28 mouse cellular contexts compared by ENCODE assay signal in genomic region chr15:26338343-26338742, GRCm38 (mm10). TPM values are rescaled to one million over a fixed set of nuclear protein-coding genes. Genes with fewer than 3 reads are reported as not detected.
A peak's percentile ranks its signal among the peaks of the same experiment; 100 is the strongest.
DNase-seq lines count a peak whose midpoint lies in the region; ATAC-seq lines count a peak whose summit lies in the region.
"Had no signal": no experiment of that assay in that cellular context is flagged by ENCODE, and none has a peak within 500 bp of the region (broad histone marks: within the 10 kb centered on the region; RNA-seq: fewer than 3 reads in every experiment).

No protein-coding gene starts in this region.

- no peak overlapping the region for H3K27ac ChIP-seq in forebrain, embryonic 15.5 days (replicated peaks)
- no peak overlapping the region for H3K27ac ChIP-seq in forebrain, embryonic 10.5 days
- H3K27ac ChIP-seq: embryonic facial prominence, embryonic 15.5 days; limb, embryonic 13.5 days; liver, embryonic 12.5 days; midbrain, embryonic 10.5 days; neural tube, embryonic 13.5 days had no signal

- H3K9me3 ChIP-seq in forebrain, embryonic 15.5 days = no peaks in the 10 kb centered on the region
- H3K9me3 ChIP-seq in forebrain, embryonic 10.5 days = no peaks in the 10 kb centered on the region
- H3K9me3 ChIP-seq: embryonic facial prominence, embryonic 15.5 days; heart, embryonic 12.5 days; limb, embryonic 13.5 days; liver, embryonic 12.5 days; midbrain, embryonic 10.5 days; neural tube, embryonic 13.5 days had no signal

- H3K4me3 ChIP-seq in forebrain, embryonic 15.5 days = no peak overlapping the region
- H3K4me3 ChIP-seq in forebrain, embryonic 10.5 days = no peak overlapping the region
- H3K4me3 ChIP-seq: embryonic facial prominence, embryonic 15.5 days; heart, embryonic 12.5 days; limb, embryonic 13.5 days; liver, embryonic 12.5 days; midbrain, embryonic 10.5 days; myocyte; neural tube, embryonic 13.5 days had no signal

- H3K4me1 ChIP-seq in forebrain, embryonic 15.5 days = no peaks in the 10 kb centered on the region
- H3K4me1 ChIP-seq in forebrain, embryonic 10.5 days = no peaks in the 10 kb centered on the region
- H3K4me1 ChIP-seq: embryonic facial prominence, embryonic 15.5 days; heart, embryonic 12.5 days; limb, embryonic 13.5 days; liver, embryonic 12.5 days; midbrain, embryonic 10.5 days had no signal

- no peak overlapping the region for H3K4me2 ChIP-seq in forebrain, embryonic 15.5 days (replicated peaks)
- H3K4me2 ChIP-seq: embryonic facial prominence, embryonic 15.5 days; heart, embryonic 12.5 days; limb, embryonic 13.5 days; liver, embryonic 12.5 days; neural tube, embryonic 13.5 days had no signal

- no peaks in the 10 kb centered on the region for H3K36me3 ChIP-seq in forebrain, embryonic 15.5 days
- H3K36me3 ChIP-seq in forebrain, embryonic 10.5 days (replicated peaks) = no peaks in the 10 kb centered on the region
- H3K36me3 ChIP-seq: embryonic facial prominence, embryonic 15.5 days; heart, embryonic 12.5 days; limb, embryonic 13.5 days; liver, embryonic 12.5 days; midbrain, embryonic 10.5 days; neural tube, embryonic 13.5 days had no signal

- no peak for DNase-seq in forebrain, embryonic 10.5 days (ENCODE audit: extremely low spot score, low spot score)
- DNase-seq in layer of hippocampus, adult 18-20 months (ENCODE audit: low spot score in 2 of 2) = peak; percentile 9 to 63
- DNase-seq in layer of hippocampus, postnatal 10 days (ENCODE audit: low spot score in 2 of 2) = no peak
- peak; percentile 19 to 29 for DNase-seq in layer of hippocampus, adult 8-10 months (ENCODE audit: low spot score in 2 of 2)
- no peak for DNase-seq in embryo, embryonic 10.5 days (ENCODE audit: low spot score)
- no peak for DNase-seq in left cerebral cortex, postnatal 10 days (ENCODE audit: extremely low spot score in 1 of 2, low spot score in 2 of 2)
- DNase-seq: adrenal gland, postnatal 36 days; cerebellum, adult 18-20 months; gastrocnemius, postnatal 25 days; heart, adult 18-20 months; heart, postnatal 10 days; kidney, adult 11 months; kidney, postnatal 10 days; lung, adult 18-20 months; lung, postnatal 10 days; retina, postnatal 1 day had no signal

- H3K9ac ChIP-seq in forebrain, embryonic 15.5 days (replicated peaks) = no peak overlapping the region
- H3K9ac ChIP-seq: embryonic facial prominence, embryonic 15.5 days; heart, embryonic 12.5 days; limb, embryonic 13.5 days; liver, embryonic 12.5 days; neural tube, embryonic 13.5 days had no signal

- intact Hi-C loops in left cerebral cortex, postnatal 10 days (cut with DNase I) = no loop called here

- WGBS in forebrain, embryonic 15.5 days = 73% methylated on average over 4 of the region's 4 CpGs
- 95% methylated on average over 4 of the region's 4 CpGs for WGBS in forebrain, embryonic 10.5 days

- 0 out of 2 replicates have a peak, but pooled peaks have one; percentile 46 for ATAC-seq in forebrain, embryonic 15.5 days (replicated peaks)
- ATAC-seq: liver, embryonic 12.5 days; midbrain, embryonic 16.5 days; Patski had no signal

- no peaks in the 10 kb centered on the region for H3K27me3 ChIP-seq in forebrain, embryonic 15.5 days
- H3K27me3 ChIP-seq in forebrain, embryonic 10.5 days (ENCODE audit: poor library complexity, severe bottlenecking) = no peaks in the 10 kb centered on the region
- H3K27me3 ChIP-seq: embryonic facial prominence, embryonic 15.5 days; heart, embryonic 12.5 days; limb, embryonic 13.5 days; liver, embryonic 12.5 days; neural tube, embryonic 13.5 days had no signal

RNA-seq across cellular contexts. Expression of gene March11, which starts 29.5 kb away (rescaled TPM):
- 3.8 and 4.3 TPM in 2 replicates for polyA plus RNA-seq in forebrain, embryonic 15.5 days (2015; fragmentation: Nextera tagmentation; extraction: Ambion mirVana)
- polyA plus RNA-seq in forebrain, embryonic 10.5 days (2016; fragmentation: Nextera tagmentation; extraction: Ambion mirVana) = 0.35 and 0.41 TPM in 2 replicates
- total RNA-seq in layer of hippocampus, adult 18-20 months (2021) = 1 to 10 TPM; 7.4 to 9.3 TPM
- total RNA-seq in layer of hippocampus, postnatal 10 days (2021) = 10 to 100 TPM in 1 of 2 experiments, 1 to 10 TPM in 1; 9.4 to 11.9 TPM
- total RNA-seq in layer of hippocampus, adult 8-10 months (2022) = 10 to 100 TPM in 1 of 4 experiments, 1 to 10 TPM in 3; 5.1 to 11.2 (median 7.5) TPM
- total RNA-seq in left cerebral cortex, postnatal 10 days (2021) = 10 to 100 TPM; 12.4 to 13.5 TPM
- total RNA-seq: gastrocnemius, postnatal 25 days; heart, adult 18-20 months; heart, postnatal 10 days had no signal
- polyA plus RNA-seq: liver, embryonic 12.5 days; small intestine, adult 2 months; urinary bladder, adult 2 months had no signal

Comparison
In these comparisons a context has a peak if more than half of its experiments do, and no peak if none do; other contexts are left out.
1. DNase-seq: peak in layer of hippocampus, adult 18-20 months (2 of 2) and layer of hippocampus, adult 8-10 months (2 of 2); none in forebrain, embryonic 10.5 days (single experiment), layer of hippocampus, postnatal 10 days (0 of 2), embryo, embryonic 10.5 days (single experiment) and left cerebral cortex, postnatal 10 days (0 of 2).